Mouse (Mus musculus) C2C12 (cell line): ENCODE measurements at regions not wholly inside any gene's neighbourhood (a gene's known extent, or its start where the extent isn't known, plus 50 kb on each side); places are given as distances from the start of the nearest gene placed in this dataset.

Experiments used
- CEBPB ChIP-seq: IDR thresholded peaks from one replicate; pipeline ENCODE4 v1.6.1; 2011; ENCODE audit warnings: low read depth, mild to moderate bottlenecking, control low read depth, moderate library complexity
- CTCF ChIP-seq: IDR thresholded peaks from one replicate; pipeline ENCODE4 v1.5.1; 2011; ENCODE audit not compliant: control insufficient read depth, insufficient read depth, insufficient read length
- MAX ChIP-seq: IDR thresholded peaks from one replicate; pipeline ENCODE4 v1.6.1; 2011; ENCODE audit warnings: mild to moderate bottlenecking, control low read depth
- MYOD1 ChIP-seq: IDR thresholded peaks from one replicate; pipeline ENCODE4 v1.6.1; 2011; ENCODE audit warnings: low read depth; ENCODE audit not compliant: control insufficient read depth, insufficient read length
- MYOG ChIP-seq: IDR thresholded peaks from one replicate; pipeline ENCODE4 v1.6.1; 2011; ENCODE audit not compliant: control insufficient read depth, insufficient read length; ENCODE audit errors: extremely low read depth
- USF1 ChIP-seq: IDR thresholded peaks from one replicate; pipeline ENCODE4 v1.6.1; 2011; ENCODE audit warnings: low read depth, mild to moderate bottlenecking, control low read depth, moderate library complexity

- TF ChIP-seq CTCF (no peak), CEBPB (no peak), MYOG (no peak), MYOD1 (no peak), MAX (no peak), USF1 (no peak)
Measured at GRCm38 (mm10) chr12:8438638-8439037, 61.2 kb downstream of the Rhob start.
